Mouse (Mus musculus): ENCODE measurements around the gene Poc1a. TPM values are rescaled to one million over a fixed set of nuclear protein-coding genes. Genes with fewer than 3 reads are reported as not detected.

The Poc1a gene
- polyA plus RNA-seq, 1 experiment from 2014 or later: 13.5 TPM

- 48% methylated on average over 4 of the region's 4 CpGs for WGBS
- Histone ChIP-seq H3K9ac (replicated peaks) (no peak overlapping the region), H3K4me1 (replicated peaks) (peaks cover under 1% of the 10 kb centered on the region; the same call in 1 of the 2 replicates), H3K4me2 (replicated peaks) (no peak overlapping the region), H3K36me3 (peaks cover 18% of the 10 kb centered on the region), H3K4me3 (replicated peaks) (no peak overlapping the region), H3K27me3 (no peaks in the 10 kb centered on the region), H3K9me3 (no peaks in the 10 kb centered on the region), H3K27ac (no peak overlapping the region)
- ATAC-seq: no peak
These were observed 6.3 kb downstream of the Poc1a start for GRCm38 (mm10) chr9:106287165-106287564.

GRCm38 (mm10) chr9:106288864-106289263 lies 8.0 kb downstream of the Poc1a start:
- Histone ChIP-seq H3K9ac (replicated peaks) (no peak overlapping the region), H3K36me3 (peaks cover 19% of the 10 kb centered on the region), H3K9me3 (no peaks in the 10 kb centered on the region), H3K4me3 (replicated peaks) (no peak overlapping the region), H3K4me2 (replicated peaks) (no peak overlapping the region), H3K4me1 (replicated peaks) (no peaks in the 10 kb centered on the region), H3K27me3 (no peaks in the 10 kb centered on the region), H3K27ac (no peak overlapping the region)
- ATAC-seq: peak; percentile 75
- WGBS: 25% methylated on average over 3 of the region's 3 CpGs

- Histone ChIP-seq H3K4me2 (replicated peaks) (no peak overlapping the region), H3K27ac (no peak overlapping the region), H3K27me3 (no peaks in the 10 kb centered on the region), H3K9ac (replicated peaks) (no peak overlapping the region), H3K4me1 (replicated peaks) (no peaks in the 10 kb centered on the region), H3K9me3 (no peaks in the 10 kb centered on the region), H3K4me3 (replicated peaks) (no peak overlapping the region), H3K36me3 (peaks cover 21% of the 10 kb centered on the region)
- ATAC-seq: no peak
- 88% methylated on average over 8 of the region's 8 CpGs for WGBS
These were observed 9.0 kb downstream of the Poc1a start for GRCm38 (mm10) chr9:106289841-106290240.

- Histone ChIP-seq H3K27me3 (no peaks in the 10 kb centered on the region), H3K4me3 (replicated peaks) (no peak overlapping the region), H3K4me2 (replicated peaks) (no peak overlapping the region), H3K36me3 (peaks cover 20% of the 10 kb centered on the region), H3K9me3 (no peaks in the 10 kb centered on the region), H3K27ac (no peak overlapping the region), H3K9ac (replicated peaks) (no peak overlapping the region), H3K4me1 (replicated peaks) (no peaks in the 10 kb centered on the region)
- WGBS: 89% methylated on average over 17 of the region's 17 CpGs
- ATAC-seq: no peak
These were observed 9.8 kb downstream of the Poc1a start for GRCm38 (mm10) chr9:106290636-106291122.

- no peak for ATAC-seq
- H3K4me1 ChIP-seq (replicated peaks): no peaks in the 10 kb centered on the region
These were observed 12.8 kb downstream of the Poc1a start for GRCm38 (mm10) chr9:106293569-106294156.

GRCm38 (mm10) chr9:106296637-106297174 lies 15.8 kb downstream of the Poc1a start:
- 86% methylated on average over 6 of the region's 6 CpGs for WGBS
- Histone ChIP-seq H3K4me2 (replicated peaks) (no peak overlapping the region), H3K9ac (replicated peaks) (no peak overlapping the region), H3K4me1 (replicated peaks) (no peaks in the 10 kb centered on the region), H3K36me3 (peaks cover 19% of the 10 kb centered on the region), H3K27me3 (no peaks in the 10 kb centered on the region), H3K9me3 (no peaks in the 10 kb centered on the region), H3K4me3 (replicated peaks) (no peak overlapping the region), H3K27ac (no peak overlapping the region)
- no peak for ATAC-seq

More at GRCm38 (mm10) chr9:106293569-106294156, 12.8 kb downstream of the Poc1a start:
- Histone ChIP-seq H3K27ac (no peak overlapping the region), H3K9ac (replicated peaks) (no peak overlapping the region), H3K27me3 (no peaks in the 10 kb centered on the region), H3K9me3 (no peaks in the 10 kb centered on the region), H3K4me3 (replicated peaks) (no peak overlapping the region), H3K36me3 (peaks cover 27% of the 10 kb centered on the region), H3K4me2 (replicated peaks) (no peak overlapping the region)
- 92% methylated on average over 14 of the region's 14 CpGs for WGBS

- no peaks in the 10 kb centered on the region for H3K4me1 ChIP-seq (replicated peaks)
- ATAC-seq: no peak
- no peaks in the 10 kb centered on the region for H3K9me3 ChIP-seq
- H3K4me3 ChIP-seq (replicated peaks): no peak overlapping the region
- no peak overlapping the region for H3K9ac ChIP-seq (replicated peaks)
- H3K27ac ChIP-seq: no peak overlapping the region
- no peak overlapping the region for H3K4me2 ChIP-seq (replicated peaks)
- peaks cover 12% of the 10 kb centered on the region for H3K36me3 ChIP-seq
- H3K27me3 ChIP-seq: no peaks in the 10 kb centered on the region
- WGBS: 76% methylated on average over 20 of the region's 20 CpGs
These were observed 19.4 kb downstream of the Poc1a start for GRCm38 (mm10) chr9:106300176-106300803.

GRCm38 (mm10) chr9:106300949-106301348 lies 20.1 kb downstream of the Poc1a start:
- no peak for ATAC-seq
- 78% methylated on average over 6 of the region's 6 CpGs for WGBS
- Histone ChIP-seq H3K27ac (no peak overlapping the region), H3K9ac (replicated peaks) (no peak overlapping the region), H3K4me3 (replicated peaks) (no peak overlapping the region), H3K27me3 (no peaks in the 10 kb centered on the region), H3K36me3 (peaks cover 9% of the 10 kb centered on the region), H3K4me2 (replicated peaks) (no peak overlapping the region), H3K9me3 (no peaks in the 10 kb centered on the region), H3K4me1 (replicated peaks) (no peaks in the 10 kb centered on the region)

GRCm38 (mm10) chr9:106301446-106302080 lies 20.7 kb downstream of the Poc1a start:
- Histone ChIP-seq H3K4me2 (replicated peaks) (no peak overlapping the region), H3K27me3 (no peaks in the 10 kb centered on the region), H3K4me3 (replicated peaks) (no peak overlapping the region), H3K9me3 (no peaks in the 10 kb centered on the region), H3K27ac (no peak overlapping the region), H3K4me1 (replicated peaks) (no peaks in the 10 kb centered on the region), H3K36me3 (peaks cover 2% of the 10 kb centered on the region; the same call in 1 of the 2 replicates), H3K9ac (replicated peaks) (no peak overlapping the region)
- ATAC-seq: no peak
- 84% methylated on average over 11 of the region's 11 CpGs for WGBS

GRCm38 (mm10) chr9:106302446-106303150 lies 21.7 kb downstream of the Poc1a start:
- Histone ChIP-seq H3K4me3 (replicated peaks) (no peak overlapping the region), H3K4me2 (replicated peaks) (no peak overlapping the region), H3K4me1 (replicated peaks) (no peaks in the 10 kb centered on the region), H3K9ac (replicated peaks) (no peak overlapping the region), H3K27me3 (no peaks in the 10 kb centered on the region), H3K36me3 (no peaks in the 10 kb centered on the region), H3K9me3 (no peaks in the 10 kb centered on the region), H3K27ac (no peak overlapping the region)
- WGBS: 89% methylated on average over 16 of the region's 16 CpGs
- ATAC-seq: no peak

GRCm38 (mm10) chr9:106303460-106303960 lies 22.6 kb downstream of the Poc1a start:
- Histone ChIP-seq H3K36me3 (no peaks in the 10 kb centered on the region), H3K27ac (no peak overlapping the region), H3K4me2 (replicated peaks) (no peak overlapping the region), H3K9me3 (no peaks in the 10 kb centered on the region), H3K4me3 (replicated peaks) (no peak overlapping the region), H3K9ac (replicated peaks) (no peak overlapping the region; the same call in 1 of the 2 replicates), H3K27me3 (no peaks in the 10 kb centered on the region), H3K4me1 (replicated peaks) (no peaks in the 10 kb centered on the region)
- no peak for ATAC-seq
- WGBS: 94% methylated on average over 6 of the region's 6 CpGs
